Mouse (Mus musculus) ES-Bruce4 (cell line): ENCODE measurements around the gene Sgsm2. TPM values are rescaled to one million over a fixed set of nuclear protein-coding genes. Genes with fewer than 3 reads are reported as not detected.

ENCODE experiments used
- H3K27ac ChIP-seq: 2 replicates; pipeline ENCODE4 v1.5.1; 2012; ENCODE audit warnings: low read length, inconsistent platforms; ENCODE audit not compliant: insufficient read depth
- H3K27me3 ChIP-seq: 2 replicates; pipeline ENCODE4 v1.6.1; 2012; ENCODE audit warnings: mild to moderate bottlenecking, low read length, inconsistent platforms; ENCODE audit not compliant: control insufficient read depth, poor library complexity, insufficient read depth, severe bottlenecking
- H3K36me3 ChIP-seq: 2 replicates; pipeline ENCODE4 v1.6.1; 2012; ENCODE audit warnings: inconsistent platforms, mild to moderate bottlenecking, low read length, moderate library complexity; ENCODE audit not compliant: control insufficient read depth, poor library complexity, insufficient read depth, severe bottlenecking
- H3K4me1 ChIP-seq: one replicate; pipeline ENCODE4 v1.8.1; 2011; ENCODE audit warnings: low read length; ENCODE audit not compliant: control insufficient read depth, insufficient read depth
- H3K4me3 ChIP-seq: 2 replicates; pipeline ENCODE4 v1.5.1; 2011; ENCODE audit warnings: low read depth, mild to moderate bottlenecking, low read length
- H3K9ac ChIP-seq: 2 replicates; pipeline ENCODE4 v1.6.1; 2012; ENCODE audit warnings: low read depth, mild to moderate bottlenecking, inconsistent platforms; ENCODE audit not compliant: poor library complexity, severe bottlenecking
- H3K9me3 ChIP-seq: replicated peaks from 2 replicates; pipeline ENCODE4 v1.6.1; 2012; ENCODE audit warnings: mild to moderate bottlenecking, low read length, inconsistent platforms; ENCODE audit not compliant: control insufficient read depth, poor library complexity, insufficient read depth, severe bottlenecking
- CTCF ChIP-seq: IDR thresholded peaks from one replicate; pipeline ENCODE4 v1.8.1; 2011; ENCODE audit warnings: low read depth, low read length
- EP300 ChIP-seq: IDR thresholded peaks from 2 replicates; pipeline ENCODE4 v1.6.1; 2011; ENCODE audit warnings: low read depth, low read length; ENCODE audit not compliant: insufficient read depth
- POLR2A ChIP-seq: IDR thresholded peaks from one replicate; pipeline ENCODE4 v1.8.1; 2011; ENCODE audit warnings: low read length; ENCODE audit not compliant: insufficient read depth
- polyA plus RNA-seq: library from polyadenylated mRNA; stranded (reverse); fragments of >200 nt; gene quantifications from 2 replicates; pipeline ENCODE4 v1.2.4, GENCODE M21; 2011; ENCODE audit warnings: low read depth; ENCODE audit not compliant: missing spikeins, insufficient read depth, insufficient read length

The Sgsm2 gene
- polyA plus RNA-seq, 1 experiment, result 17.4 TPM

DNA sequence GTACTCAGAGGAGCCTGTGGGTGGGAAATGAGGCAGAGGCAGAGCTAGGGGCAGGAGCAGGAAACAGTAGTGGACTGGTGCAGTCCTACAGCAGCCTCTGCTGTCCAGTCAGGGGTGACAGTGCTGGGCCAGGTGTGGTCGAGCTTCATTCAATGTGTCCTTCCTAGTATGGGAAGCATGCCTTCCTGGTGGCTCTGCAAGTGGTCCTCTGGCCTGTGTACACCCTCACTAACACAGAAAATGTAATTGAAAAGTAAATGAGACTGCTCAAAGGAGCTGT is 62.6 kb downstream of the Sgsm2 start:
- no peaks in the 10 kb centered on the region for H3K27me3 ChIP-seq
- H3K36me3 ChIP-seq, result no peaks in the 10 kb centered on the region
- no peaks in the 10 kb centered on the region for H3K9me3 ChIP-seq
- peaks cover 11% of the 10 kb centered on the region for H3K4me1 ChIP-seq
- H3K27ac ChIP-seq, result no peak overlapping the region
- TF ChIP-seq CTCF, result no peak
- TF ChIP-seq POLR2A, result no peak
- no peak for TF ChIP-seq EP300
- no peak overlapping the region for H3K9ac ChIP-seq
- H3K4me3 ChIP-seq, result no peak overlapping the region

DNA sequence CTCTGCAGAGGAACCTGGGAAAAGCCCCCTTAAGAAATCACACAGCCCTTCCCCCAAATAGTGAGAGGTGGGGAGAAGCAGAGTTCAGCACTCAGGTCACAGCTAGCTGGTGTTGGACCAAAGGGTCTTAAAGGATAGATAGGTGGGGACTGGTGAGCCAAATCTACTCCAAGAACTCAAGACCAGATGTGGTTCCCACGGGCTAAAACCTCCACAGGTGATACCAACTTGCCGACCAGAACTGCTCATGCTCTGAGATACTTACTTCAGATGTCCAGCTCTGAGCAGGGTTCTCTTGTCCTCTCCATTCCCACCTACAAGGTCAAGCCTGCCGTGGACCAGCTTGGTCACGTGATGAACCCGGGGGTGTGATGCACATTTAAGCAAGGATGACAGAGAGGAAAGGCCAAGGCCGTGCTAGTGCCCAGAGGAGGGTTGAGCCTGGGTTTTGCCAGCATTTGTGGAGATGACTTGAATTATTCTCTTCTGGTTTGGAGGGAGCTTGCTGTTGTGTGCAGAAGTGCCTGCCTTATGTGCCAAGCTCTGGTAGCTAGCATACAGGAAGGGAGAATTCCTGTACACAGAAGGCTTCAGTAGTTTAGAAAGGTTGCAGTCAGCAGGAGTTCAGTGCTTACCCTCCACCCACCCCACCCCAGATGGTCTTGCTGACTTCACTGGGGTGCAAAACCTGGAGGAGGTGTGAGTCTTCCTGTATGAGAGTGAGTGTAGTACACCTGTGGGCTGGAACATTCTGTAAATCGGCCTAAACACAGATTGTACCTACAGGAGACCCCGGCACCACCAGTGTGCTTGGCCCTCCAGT is 63.1 kb downstream of the Sgsm2 start:
- Histone ChIP-seq H3K4me3 (no peak overlapping the region), H3K9me3 (no peaks in the 10 kb centered on the region), H3K4me1 (peaks cover 11% of the 10 kb centered on the region), H3K9ac (peak overlapping the region; percentile 36; the same call in 1 of the 2 replicates), H3K27me3 (no peaks in the 10 kb centered on the region), H3K27ac (no peak overlapping the region), H3K36me3 (no peaks in the 10 kb centered on the region)
- TF ChIP-seq EP300 (no peak), CTCF (no peak), POLR2A (no peak)

DNA sequence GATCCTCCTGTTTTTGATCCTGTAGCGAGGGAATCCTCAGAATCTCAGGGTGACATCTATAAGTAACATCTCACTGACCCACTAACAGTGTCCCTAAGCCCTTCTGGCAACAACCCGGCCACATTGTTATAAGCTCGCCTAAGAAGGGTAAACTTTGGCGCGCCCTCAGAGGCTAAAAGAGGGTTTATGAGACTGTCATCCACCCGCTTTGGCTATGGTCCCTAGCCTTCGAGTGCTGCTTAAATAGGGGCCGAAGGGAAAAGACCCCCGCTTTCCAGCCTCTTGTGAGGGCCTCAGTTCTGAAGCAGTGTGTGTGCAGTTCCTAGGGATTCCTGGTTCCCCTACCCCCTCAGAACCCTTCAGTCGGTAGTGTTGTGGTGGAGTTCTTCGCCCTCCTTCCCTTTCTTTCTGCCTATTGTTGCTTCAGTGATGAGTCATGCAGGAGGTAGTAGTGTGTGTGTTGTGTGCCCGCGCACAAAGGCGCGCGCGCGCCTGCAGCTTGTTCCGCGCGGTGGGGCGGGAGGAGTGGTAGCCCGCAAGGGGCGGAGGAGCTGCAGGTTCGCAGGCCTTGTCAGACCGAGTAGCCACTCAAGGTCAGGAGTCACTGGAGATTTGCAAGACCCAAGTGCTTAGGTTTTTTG is 64.2 kb downstream of the Sgsm2 start:
- Histone ChIP-seq H3K4me1 (peaks cover 13% of the 10 kb centered on the region), H3K36me3 (no peaks in the 10 kb centered on the region), H3K9me3 (no peaks in the 10 kb centered on the region), H3K4me3 (peak overlapping the region; percentile 61), H3K9ac (peak overlapping the region; percentile 36), H3K27me3 (no peaks in the 10 kb centered on the region), H3K27ac (peak overlapping the region; percentile 46)
- TF ChIP-seq CTCF (no peak), EP300 (no peak), POLR2A (no peak)

DNA sequence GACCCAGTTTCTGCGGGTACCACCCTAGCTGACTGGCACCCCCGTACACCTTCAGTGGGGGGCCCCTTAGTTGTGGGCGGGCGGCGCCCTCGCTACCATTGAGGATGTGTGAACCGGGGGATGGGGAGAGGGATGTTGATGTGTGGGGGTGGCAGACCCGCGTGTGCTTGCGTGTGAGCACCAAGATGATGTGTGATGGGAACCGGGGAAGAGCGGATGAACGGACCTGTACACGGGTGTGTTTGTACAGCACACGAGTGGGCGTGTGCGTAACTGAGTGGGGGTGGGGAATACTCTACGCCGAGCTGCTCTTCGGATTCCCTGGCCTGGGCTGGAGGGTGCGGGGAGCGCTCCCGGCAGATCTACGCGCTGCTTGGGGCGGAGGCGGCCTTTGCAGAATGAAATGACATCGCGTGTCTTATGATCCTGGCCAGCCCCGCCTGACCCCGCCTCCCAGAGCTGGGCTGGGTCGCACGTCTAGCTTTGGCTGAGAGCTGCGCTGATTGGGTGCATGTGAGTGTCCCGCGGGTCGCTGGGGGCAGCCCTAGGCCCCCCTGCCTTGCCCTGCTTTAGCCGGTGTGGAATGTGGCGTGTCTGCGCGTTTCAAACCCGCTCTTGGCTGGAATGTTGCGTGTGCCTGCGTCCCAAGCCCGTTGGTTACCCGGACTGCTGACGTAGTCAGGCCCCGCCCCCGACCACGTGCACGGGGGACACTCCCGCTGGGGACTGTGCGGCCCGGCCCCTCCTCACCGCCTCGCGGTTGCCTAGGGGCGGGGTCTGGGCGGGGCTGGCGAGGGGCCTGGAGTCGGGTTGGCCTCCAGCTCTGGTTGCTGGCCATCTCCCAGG is 65.0 kb downstream of the Sgsm2 start:
- H3K9me3 ChIP-seq, result no peaks in the 10 kb centered on the region
- no peaks in the 10 kb centered on the region for H3K36me3 ChIP-seq
- no peaks in the 10 kb centered on the region for H3K27me3 ChIP-seq
- peak overlapping the region; percentile 74 for H3K4me3 ChIP-seq
- peak overlapping the region; percentile 16 for H3K27ac ChIP-seq
- H3K4me1 ChIP-seq, result peaks cover 13% of the 10 kb centered on the region
- TF ChIP-seq POLR2A (peak; percentile 89), EP300 (peak; percentile 62), CTCF (no peak)
- H3K9ac ChIP-seq, result peak overlapping the region; percentile 87

DNA sequence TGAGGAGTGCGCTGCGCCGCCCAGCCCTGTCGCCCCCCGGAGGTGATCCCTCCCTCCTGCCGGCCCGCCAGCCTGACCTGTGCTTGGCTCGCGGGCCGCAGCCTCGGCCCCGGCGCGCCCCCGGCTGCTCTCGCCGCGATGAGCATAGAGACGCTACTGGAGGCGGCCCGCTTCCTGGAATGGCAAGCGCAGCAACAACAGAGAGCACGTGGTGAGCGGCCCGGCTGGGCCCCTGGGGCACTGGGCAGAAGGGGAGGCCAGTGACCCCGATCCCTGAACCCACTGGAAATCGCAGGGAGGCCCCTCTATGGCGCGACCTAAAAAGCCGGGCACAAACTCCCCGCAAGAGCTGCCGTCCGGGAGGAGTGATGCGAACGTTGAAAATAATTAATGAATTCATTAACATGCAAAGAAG is 65.7 kb downstream of the Sgsm2 start:
- peak overlapping the region; percentile 16; the same call in 1 of the 2 replicates for H3K27ac ChIP-seq
- peak overlapping the region; percentile 87 for H3K9ac ChIP-seq
- peak overlapping the region; percentile 74 for H3K4me3 ChIP-seq
- no peaks in the 10 kb centered on the region for H3K9me3 ChIP-seq
- H3K4me1 ChIP-seq, result peaks cover 12% of the 10 kb centered on the region
- TF ChIP-seq CTCF (no peak), POLR2A (no peak), EP300 (no peak)
- no peaks in the 10 kb centered on the region for H3K27me3 ChIP-seq
- H3K36me3 ChIP-seq, result no peaks in the 10 kb centered on the region
